Mouse (Mus musculus): ENCODE measurements around the gene Ano6.

- TF ChIP-seq MAX (IDR thresholded peaks at IDR 0.05; ENCODE audit: low read depth) (no peak), POLR2A (IDR thresholded peaks at IDR 0.05; ENCODE audit: insufficient read length, low read depth) (no peak), E2F4 (IDR thresholded peaks at IDR 0.05; ENCODE audit: insufficient read depth) (no peak)
Measured at GRCm38 (mm10) chr15:95797144-95797983, 6.7 kb downstream of the Ano6 start.

Measured in myocyte (in vitro differentiated cells).